Mouse (Mus musculus) liver, embryonic 11.5 days (tissue): ENCODE measurements at regions not wholly inside any gene's neighbourhood (a gene's known extent, or its start where the extent isn't known, plus 50 kb on each side); places are given as distances from the start of the nearest gene placed in this dataset.

Source experiments
- ATAC-seq: fragments of 200-750 bp; cut with Nextera tagmentation; replicated peaks from 2 replicates; pipeline ENCODE4 v1.8.0; 2017; ENCODE audit warnings: moderate number of reproducible peaks, mild to moderate bottlenecking, moderate TSS enrichment, moderate library complexity; ENCODE audit not compliant: low FRiP score
- DNase-seq: peaks from one replicate; pipeline ENCODE4 v3.0.0-alpha.2; 2017; ENCODE audit warnings: low spot score
- H3K27ac ChIP-seq: fragments of 300-500 bp; sonication (generic); 2 replicates; pipeline ENCODE4 v1.5.1; 2014; ENCODE audit warnings: mild to moderate bottlenecking, low read depth, low read length, control low read depth
- H3K27me3 ChIP-seq: fragments of 300-500 bp; sonication (generic); replicated peaks from 2 replicates; pipeline ENCODE4 v1.6.1; 2014; ENCODE audit warnings: low read length, mixed read lengths; ENCODE audit not compliant: control insufficient read depth, insufficient read depth
- H3K36me3 ChIP-seq: fragments of 300-500 bp; sonication (generic); 2 replicates; pipeline ENCODE4 v1.6.1; 2014; ENCODE audit warnings: mild to moderate bottlenecking, low read length, moderate library complexity, mixed read lengths; ENCODE audit not compliant: control insufficient read depth, insufficient read depth
- H3K4me1 ChIP-seq: fragments of 300-500 bp; sonication (generic); replicated peaks from 2 replicates; pipeline ENCODE4 v1.6.1; 2014; ENCODE audit warnings: low read length, mixed read lengths; ENCODE audit not compliant: control insufficient read depth, insufficient read depth
- H3K4me2 ChIP-seq: fragments of 300-500 bp; sonication (generic); 2 replicates; pipeline ENCODE4 v1.6.1; 2014; ENCODE audit warnings: mild to moderate bottlenecking, control low read depth, moderate library complexity
- H3K4me3 ChIP-seq: fragments of 300-500 bp; sonication (generic); 2 replicates; pipeline ENCODE4 v1.5.1; 2014; ENCODE audit warnings: low read depth, low read length, control low read depth
- H3K9ac ChIP-seq: fragments of 300-500 bp; sonication (generic); 2 replicates; pipeline ENCODE4 v1.6.1; 2014; ENCODE audit warnings: low read depth, low read length, control low read depth
- H3K9me3 ChIP-seq: fragments of 300-500 bp; sonication (generic); 2 replicates; pipeline ENCODE4 v1.6.1; 2016; ENCODE audit warnings: low read length, inconsistent platforms, mixed read lengths; ENCODE audit not compliant: control insufficient read depth
- whole genome bisulfite sequencing: fragments of 180-500 bp; shearing (Covaris S2); extraction: QIAGEN DNeasy Blood & Tissue Kit; methylation state at CpG from one replicate; pipeline ENCODE4 v1.1.7; 2014; 5-methylcytosine and 5-hydroxymethylcytosine counted together

- Histone ChIP-seq H3K27ac (no peak overlapping the region), H3K9ac (no peak overlapping the region), H3K4me3 (no peak overlapping the region), H3K36me3 (no peaks in the 10 kb centered on the region), H3K4me2 (no peak overlapping the region), H3K4me1 (no peaks in the 10 kb centered on the region), H3K9me3 (no peaks in the 10 kb centered on the region), H3K27me3 (no peaks in the 10 kb centered on the region)
- 67% methylated on average over 10 of the region's 10 CpGs for WGBS
- ATAC-seq (no peak), DNase-seq (no peak)
These were observed 2034.8 kb upstream of the Lrrc6 start for GRCm38 (mm10) chr15:68535297-68536054.

GRCm38 (mm10) chr15:68520759-68521158, 2020.0 kb upstream of the Lrrc6 start:
- Histone ChIP-seq H3K27me3 (no peaks in the 10 kb centered on the region), H3K4me3 (no peak overlapping the region), H3K27ac (no peak overlapping the region), H3K9me3 (no peaks in the 10 kb centered on the region), H3K4me2 (no peak overlapping the region), H3K36me3 (no peaks in the 10 kb centered on the region), H3K9ac (no peak overlapping the region), H3K4me1 (no peaks in the 10 kb centered on the region)
- DNase-seq (no peak), ATAC-seq (no peak)
- WGBS = 69% methylated on average over 2 of the region's 2 CpGs

GRCm38 (mm10) chr15:68512431-68512830, 2011.7 kb upstream of the Lrrc6 start:
- Histone ChIP-seq H3K27ac (no peak overlapping the region), H3K27me3 (no peaks in the 10 kb centered on the region), H3K9ac (no peak overlapping the region), H3K9me3 (no peaks in the 10 kb centered on the region), H3K4me3 (no peak overlapping the region), H3K36me3 (no peaks in the 10 kb centered on the region), H3K4me2 (no peak overlapping the region), H3K4me1 (no peaks in the 10 kb centered on the region)
- ATAC-seq = no peak
- 84% methylated on average over 2 of the region's 2 CpGs for WGBS
- DNase-seq = no peak

GRCm38 (mm10) chr15:68508190-68508589, 2007.5 kb upstream of the Lrrc6 start:
- ATAC-seq (no peak), DNase-seq (no peak)
- no peak overlapping the region for H3K4me3 ChIP-seq
- H3K36me3 ChIP-seq = no peaks in the 10 kb centered on the region
- H3K4me1 ChIP-seq = no peaks in the 10 kb centered on the region
- H3K27ac ChIP-seq = no peak overlapping the region
- no peaks in the 10 kb centered on the region for H3K27me3 ChIP-seq
- no peaks in the 10 kb centered on the region for H3K9me3 ChIP-seq
- no peak overlapping the region for H3K9ac ChIP-seq
- 90% methylated on average over 5 of the region's 5 CpGs for WGBS
- no peak overlapping the region for H3K4me2 ChIP-seq

GRCm38 (mm10) chr15:68506093-68506492, 2005.4 kb upstream of the Lrrc6 start:
- Histone ChIP-seq H3K4me2 (no peak overlapping the region), H3K36me3 (no peaks in the 10 kb centered on the region), H3K27me3 (no peaks in the 10 kb centered on the region), H3K9ac (no peak overlapping the region), H3K27ac (no peak overlapping the region), H3K4me1 (no peaks in the 10 kb centered on the region), H3K9me3 (no peaks in the 10 kb centered on the region), H3K4me3 (no peak overlapping the region)
- 52% methylated on average over 2 of the region's 2 CpGs for WGBS
- no peak for DNase-seq
- ATAC-seq = no peak

- Histone ChIP-seq H3K27me3 (no peaks in the 10 kb centered on the region), H3K4me2 (no peak overlapping the region), H3K9ac (no peak overlapping the region), H3K4me1 (no peaks in the 10 kb centered on the region), H3K36me3 (no peaks in the 10 kb centered on the region), H3K9me3 (no peaks in the 10 kb centered on the region), H3K27ac (no peak overlapping the region), H3K4me3 (no peak overlapping the region)
- ATAC-seq (no peak), DNase-seq (no peak)
- WGBS = 72% methylated on average over 2 of the region's 2 CpGs
These were observed 1995.7 kb upstream of the Lrrc6 start for GRCm38 (mm10) chr15:68496438-68496837.

- H3K4me3 ChIP-seq = no peak overlapping the region
- no peaks in the 10 kb centered on the region for H3K4me1 ChIP-seq
- 71% methylated on average over 1 of the region's 1 CpGs for WGBS
- no peak for ATAC-seq
- H3K36me3 ChIP-seq = no peaks in the 10 kb centered on the region
- no peaks in the 10 kb centered on the region for H3K27me3 ChIP-seq
- no peak for DNase-seq
- no peak overlapping the region for H3K9ac ChIP-seq
- no peak overlapping the region for H3K4me2 ChIP-seq
- no peaks in the 10 kb centered on the region for H3K9me3 ChIP-seq
- no peak overlapping the region for H3K27ac ChIP-seq
These were observed 1984.1 kb upstream of the Lrrc6 start for GRCm38 (mm10) chr15:68484789-68485188.

GRCm38 (mm10) chr15:68477745-68478144, 1977.0 kb upstream of the Lrrc6 start:
- Histone ChIP-seq H3K27ac (no peak overlapping the region), H3K4me3 (no peak overlapping the region), H3K9ac (no peak overlapping the region), H3K27me3 (no peaks in the 10 kb centered on the region), H3K9me3 (no peaks in the 10 kb centered on the region), H3K4me2 (no peak overlapping the region), H3K36me3 (no peaks in the 10 kb centered on the region), H3K4me1 (no peaks in the 10 kb centered on the region)
- ATAC-seq (no peak), DNase-seq (no peak)
- WGBS = 69% methylated on average over 5 of the region's 5 CpGs

- Histone ChIP-seq H3K4me3 (no peak overlapping the region), H3K27me3 (no peaks in the 10 kb centered on the region), H3K4me1 (no peaks in the 10 kb centered on the region), H3K27ac (no peak overlapping the region), H3K9ac (no peak overlapping the region), H3K4me2 (no peak overlapping the region), H3K36me3 (no peaks in the 10 kb centered on the region), H3K9me3 (no peaks in the 10 kb centered on the region)
- 82% methylated on average over 4 of the region's 4 CpGs for WGBS
- ATAC-seq (no peak), DNase-seq (no peak)
These were observed 1971.2 kb upstream of the Lrrc6 start for GRCm38 (mm10) chr15:68471928-68472327.
